Mouse (Mus musculus) lung, adult 18-20 months (tissue): ENCODE results near the gene Gm773.
"Not testable (repeated sequence)": the region's sequence is repeated elsewhere in the genome, so short reads cannot be mapped to it uniquely, and the experiment has no call there.

Source experiments
- DNase-seq, 2 experiments: peaks; one replicate each; pipeline ENCODE4 v3.0.0; 2022; ENCODE audit warnings: mixed read lengths in 2 of 2

The Gm773 gene

GRCm38 (mm10) chrX:56212771-56213170 is at the start of gene Gm773:
Gm773 (minus strand) TSS chrX:56212881.
- DNase-seq: no peak

GRCm38 (mm10) chrX:56186449-56186848 is 26.2 kb downstream of the Gm773 start:
- not testable (repeated sequence) for DNase-seq

GRCm38 (mm10) chrX:56151396-56151795 is 61.3 kb downstream of the Gm773 start:
- no peak for DNase-seq
